Mouse (Mus musculus) small intestine, adult 2 months (tissue): Measurements from ENCODE around the gene Slc16a5.

Source experiments
- CTCF ChIP-seq: fragments of 200-500 bp; IDR thresholded peaks from 2 replicates; pipeline ENCODE4 v1.5.1; 2012; ENCODE audit warnings: low read depth, mild to moderate bottlenecking, control low read depth, inconsistent platforms, low read length, moderate library complexity, mixed read lengths; ENCODE audit not compliant: insufficient replicate concordance, insufficient read length; ENCODE audit errors: extremely low read depth
- POLR2A ChIP-seq: fragments of 200-500 bp; IDR thresholded peaks from 2 replicates; pipeline ENCODE4 v1.6.1; 2012; ENCODE audit warnings: low read depth, mild to moderate bottlenecking, control low read depth, inconsistent platforms, low read length, moderate library complexity

GRCm38 (mm10) chr11:115506586-115506985, 44.3 kb downstream of the Slc16a5 start:
- TF ChIP-seq CTCF, result no peak
- TF ChIP-seq POLR2A, result no peak
